Mouse (Mus musculus): ENCODE results near the gene Zmynd8. TPM values are rescaled to one million over a fixed set of nuclear protein-coding genes. Genes with fewer than 3 reads are reported as not detected.
"Not testable (repeated sequence)": the region's sequence is repeated elsewhere in the genome, so short reads cannot be mapped to it uniquely, and the experiment has no call there.

Zmynd8 gene
- total and polyA plus RNA-seq, 2 experiments from 2014 or later: 35.3 to 48.1 TPM

DNA sequence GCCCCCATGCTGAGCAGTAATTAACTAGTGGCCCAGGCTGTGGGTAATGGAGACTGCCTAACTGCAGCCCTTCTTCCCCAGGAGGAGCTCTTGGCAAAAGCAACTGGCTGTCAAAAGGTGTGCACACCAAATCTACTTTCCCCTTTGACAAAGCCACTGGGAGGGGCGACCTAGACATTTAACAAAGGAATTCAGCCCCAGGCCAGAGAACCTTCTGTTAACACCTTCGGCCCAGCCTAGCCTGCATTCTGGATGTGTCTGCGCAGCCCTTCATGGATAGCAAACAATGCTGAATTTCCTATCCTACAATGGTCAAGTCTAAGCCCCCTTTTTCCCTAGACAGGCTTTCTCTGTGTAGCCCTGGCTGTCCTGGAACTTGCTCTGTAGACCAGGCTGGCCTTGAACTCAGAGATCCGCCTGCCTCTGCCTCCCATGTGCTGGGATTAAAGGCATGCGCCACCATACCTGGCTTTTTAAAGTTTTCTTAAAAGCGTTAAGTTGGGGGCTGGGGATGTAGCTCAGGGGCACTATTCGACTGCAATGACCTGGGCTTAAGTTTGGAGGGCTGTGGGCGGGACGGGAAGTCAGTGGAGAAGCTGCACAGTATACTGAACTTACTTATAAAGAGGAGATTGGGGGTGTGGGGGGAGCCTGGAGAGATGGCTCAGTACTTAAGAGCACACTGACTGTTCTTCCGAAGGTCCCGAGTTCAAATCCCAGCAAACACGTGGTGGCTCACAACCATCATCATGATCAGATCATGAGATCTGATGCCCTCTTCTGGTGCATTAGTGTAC lies 90.4 kb downstream of the Zmynd8 start:
- peaks cover 87% of the 10 kb centered on the region for H3K36me3 ChIP-seq (replicated peaks; ENCODE audit: control insufficient read depth, insufficient read depth, low read length)

DNA sequence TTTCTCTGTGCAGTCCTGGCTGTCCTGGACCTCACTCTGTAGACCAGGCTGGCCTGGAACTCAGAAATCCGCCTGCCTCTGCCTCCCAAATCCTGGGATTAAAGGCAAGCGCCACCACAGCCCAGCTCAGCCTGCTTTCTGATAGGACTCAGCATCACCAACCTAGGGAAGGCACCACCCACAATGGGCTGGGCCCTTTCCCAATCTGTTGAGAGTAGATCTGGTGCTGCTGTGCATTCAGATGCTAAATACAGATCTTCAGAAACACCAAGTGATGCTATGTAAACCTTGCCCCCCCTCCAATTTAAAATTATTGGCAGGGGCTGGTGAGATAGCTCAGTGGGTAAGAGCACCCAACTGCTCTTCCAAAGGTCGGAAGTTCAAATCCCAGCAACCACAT lies 98.6 kb downstream of the Zmynd8 start:
- H3K27me3 ChIP-seq (ENCODE audit: control insufficient read depth, insufficient read depth, low read length); H3K4me1 ChIP-seq (ENCODE audit: control insufficient read depth, insufficient read depth); ATAC-seq (ENCODE audit: insufficient read depth, low read depth); H3K4me3 ChIP-seq (ENCODE audit: low read depth, low read length); H3K27ac ChIP-seq (ENCODE audit: low read depth); DNase-seq (ENCODE audit: low spot score); H3K4me2 ChIP-seq (ENCODE audit: low read depth, low read length); H3K9ac ChIP-seq (replicated peaks; ENCODE audit: low read depth, low read length); H3K9me3 ChIP-seq (replicated peaks; ENCODE audit: control insufficient read depth, low read length): not testable (repeated sequence)
- WGBS: 97% methylated on average over 3 of the region's 3 CpGs
- H3K36me3 ChIP-seq (replicated peaks; ENCODE audit: control insufficient read depth, insufficient read depth, low read length): peaks cover 72% of the 10 kb centered on the region

More for the DNA sequence above, 90.4 kb downstream of the Zmynd8 start:
- TF ChIP-seq CTCF (IDR thresholded peaks at IDR 0.05; ENCODE audit: low read depth) (no peak), EP300 (IDR thresholded peaks at IDR 0.05; ENCODE audit: low read depth) (no peak)
- no peak for DNase-seq (ENCODE audit: low spot score)
- Histone ChIP-seq H3K9me3 (replicated peaks; ENCODE audit: control insufficient read depth, low read length) (no peaks in the 10 kb centered on the region), H3K9ac (replicated peaks; ENCODE audit: low read depth, low read length) (no peak overlapping the region), H3K4me3 (ENCODE audit: low read depth, low read length) (no peak overlapping the region), H3K27ac (ENCODE audit: low read depth) (no peak overlapping the region), H3K4me2 (ENCODE audit: low read depth, low read length) (no peak overlapping the region), H3K4me1 (ENCODE audit: control insufficient read depth, insufficient read depth) (no peaks in the 10 kb centered on the region), H3K27me3 (ENCODE audit: control insufficient read depth, insufficient read depth, low read length) (no peaks in the 10 kb centered on the region)
- WGBS: 92% methylated on average over 12 of the region's 12 CpGs
- ATAC-seq (ENCODE audit: insufficient read depth, low read depth): no peak

DNA sequence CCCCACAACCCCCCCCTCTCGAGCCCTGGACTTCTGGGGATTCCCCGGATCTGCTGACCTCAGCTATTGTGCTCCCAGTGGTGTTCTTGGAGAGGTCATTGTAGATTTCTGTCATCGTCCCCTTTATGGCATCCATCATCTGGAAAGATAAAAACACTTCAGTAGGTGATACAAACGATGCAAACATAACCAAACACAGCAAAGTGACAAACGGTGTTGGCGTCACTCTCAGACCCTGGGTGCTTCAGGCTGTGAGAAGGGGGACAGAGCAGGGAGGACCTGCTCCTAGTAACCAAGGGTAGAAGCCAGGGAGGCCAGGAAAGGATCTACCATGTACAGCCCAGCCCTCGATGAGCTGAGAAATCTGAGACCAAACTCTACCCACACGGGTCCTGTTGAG lies 100.9 kb downstream of the Zmynd8 start:
- no peaks in the 10 kb centered on the region for H3K4me1 ChIP-seq (ENCODE audit: control insufficient read depth, insufficient read depth)
- no peaks in the 10 kb centered on the region for H3K9me3 ChIP-seq (replicated peaks; ENCODE audit: control insufficient read depth, low read length)
- ATAC-seq (ENCODE audit: insufficient read depth, low read depth): no peak
- no peak overlapping the region for H3K27ac ChIP-seq (ENCODE audit: low read depth)
- no peak overlapping the region for H3K9ac ChIP-seq (replicated peaks; ENCODE audit: low read depth, low read length)
- H3K27me3 ChIP-seq (ENCODE audit: control insufficient read depth, insufficient read depth, low read length): no peaks in the 10 kb centered on the region
- no peak for DNase-seq (ENCODE audit: low spot score)
- no peak for TF ChIP-seq CTCF (IDR thresholded peaks at IDR 0.05; ENCODE audit: low read depth)
- TF ChIP-seq EP300 (IDR thresholded peaks at IDR 0.05; ENCODE audit: low read depth): no peak
- no peak overlapping the region for H3K4me2 ChIP-seq (ENCODE audit: low read depth, low read length)
- 50% methylated on average over 8 of the region's 8 CpGs for WGBS
- no peak overlapping the region for H3K4me3 ChIP-seq (ENCODE audit: low read depth, low read length)
- peaks cover 80% of the 10 kb centered on the region for H3K36me3 ChIP-seq (replicated peaks; ENCODE audit: control insufficient read depth, insufficient read depth, low read length)

DNA sequence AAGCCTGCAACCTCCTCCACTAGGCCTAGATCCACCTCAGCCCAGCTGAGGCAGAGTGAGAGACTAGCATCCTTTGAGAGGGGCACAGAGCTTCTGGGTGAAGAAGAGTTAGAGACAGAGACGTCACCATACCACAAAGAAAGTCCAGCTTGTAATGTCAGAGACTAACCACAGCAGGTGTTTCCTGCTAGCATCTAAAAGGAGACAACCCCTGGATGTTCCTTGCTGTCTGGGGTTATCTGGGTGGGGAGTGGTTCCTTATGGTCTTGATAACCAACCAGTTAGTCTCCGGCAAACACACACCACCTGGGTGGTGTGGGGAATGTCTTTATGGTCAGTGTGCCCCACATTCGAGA lies 105.6 kb downstream of the Zmynd8 start:
- H3K4me2 ChIP-seq (ENCODE audit: low read depth, low read length): no peak overlapping the region
- TF ChIP-seq CTCF (IDR thresholded peaks at IDR 0.05; ENCODE audit: low read depth) (no peak), EP300 (IDR thresholded peaks at IDR 0.05; ENCODE audit: low read depth) (no peak)

DNA sequence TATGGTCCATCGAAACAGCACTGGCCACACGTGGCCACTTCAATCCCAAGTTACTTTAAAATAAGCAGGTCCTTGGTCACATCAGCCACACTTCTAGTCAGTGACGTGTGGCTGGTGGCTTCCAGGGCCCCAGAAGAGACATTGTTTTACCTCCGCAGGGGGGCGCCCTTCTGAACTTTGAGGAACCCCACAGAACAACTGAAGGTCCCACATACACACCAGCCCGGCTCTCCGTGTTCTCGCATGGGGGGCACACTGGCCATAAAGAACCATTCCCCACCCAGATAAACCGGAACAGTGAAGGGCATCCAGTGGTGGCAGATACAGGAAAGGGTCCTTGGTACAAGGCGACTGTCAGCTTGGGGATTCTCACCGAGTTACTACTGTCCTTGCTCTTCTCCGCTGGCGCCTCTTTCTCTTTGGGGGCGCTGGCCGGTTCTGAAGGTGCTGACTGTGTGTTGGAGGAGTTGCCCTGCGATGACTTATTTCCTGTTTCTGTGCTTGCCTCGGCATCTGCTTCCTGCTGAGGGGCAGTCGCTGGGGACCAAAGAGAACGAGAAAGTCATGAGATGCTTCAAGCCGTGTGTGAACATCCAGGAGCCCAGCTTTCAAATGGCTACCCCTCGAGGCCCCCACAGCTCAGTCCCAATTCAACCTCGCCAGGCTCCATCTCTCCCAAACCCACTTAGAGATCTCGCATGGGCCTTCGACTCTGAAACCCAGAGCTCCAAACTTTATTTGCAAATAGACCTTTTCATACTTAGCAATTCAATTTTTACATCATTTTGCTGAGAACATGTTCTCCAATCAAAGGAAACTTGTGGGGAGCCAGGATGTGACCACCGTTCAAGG lies 106.2 kb downstream of the Zmynd8 start:
- no peak overlapping the region for H3K4me3 ChIP-seq (ENCODE audit: low read depth, low read length)
- TF ChIP-seq EP300 (IDR thresholded peaks at IDR 0.05; ENCODE audit: low read depth) (no peak), CTCF (IDR thresholded peaks at IDR 0.05; ENCODE audit: low read depth) (no peak)
- no peaks in the 10 kb centered on the region for H3K27me3 ChIP-seq (ENCODE audit: control insufficient read depth, insufficient read depth, low read length)
- no peaks in the 10 kb centered on the region for H3K9me3 ChIP-seq (replicated peaks; ENCODE audit: control insufficient read depth, low read length)
- no peak overlapping the region for H3K9ac ChIP-seq (replicated peaks; ENCODE audit: low read depth, low read length)
- no peak for ATAC-seq (ENCODE audit: insufficient read depth, low read depth)
- peaks cover 2% of the 10 kb centered on the region; the same call in 1 of the 2 replicates for H3K4me1 ChIP-seq (ENCODE audit: control insufficient read depth, insufficient read depth)
- 60% methylated on average over 25 of the region's 25 CpGs for WGBS
- H3K4me2 ChIP-seq (ENCODE audit: low read depth, low read length): peak overlapping the region; percentile 9; the same call in 1 of the 2 replicates
- H3K27ac ChIP-seq (ENCODE audit: low read depth): peak overlapping the region; percentile 15; the same call in 1 of the 2 replicates
- peaks cover 79% of the 10 kb centered on the region for H3K36me3 ChIP-seq (replicated peaks; ENCODE audit: control insufficient read depth, insufficient read depth, low read length)
- no peak for DNase-seq (ENCODE audit: low spot score)

More for the DNA sequence above, 105.6 kb downstream of the Zmynd8 start:
- H3K36me3 ChIP-seq (replicated peaks; ENCODE audit: control insufficient read depth, insufficient read depth, low read length): peaks cover 85% of the 10 kb centered on the region
- H3K27ac ChIP-seq (ENCODE audit: low read depth): no peak overlapping the region; the same call in 1 of the 2 replicates
- H3K4me1 ChIP-seq (ENCODE audit: control insufficient read depth, insufficient read depth): no peaks in the 10 kb centered on the region
- H3K9me3 ChIP-seq (replicated peaks; ENCODE audit: control insufficient read depth, low read length): no peaks in the 10 kb centered on the region
- DNase-seq (ENCODE audit: low spot score) (no peak), ATAC-seq (ENCODE audit: insufficient read depth, low read depth) (no peak)
- WGBS: 44% methylated on average over 3 of the region's 3 CpGs
- no peak overlapping the region for H3K9ac ChIP-seq (replicated peaks; ENCODE audit: low read depth, low read length)
- no peak overlapping the region for H3K4me3 ChIP-seq (ENCODE audit: low read depth, low read length)
- H3K27me3 ChIP-seq (ENCODE audit: control insufficient read depth, insufficient read depth, low read length): no peaks in the 10 kb centered on the region

Data from heart, postnatal 0 days (tissue).